14 mouse cellular contexts compared by ENCODE assay signal in the genomic region with DNA sequence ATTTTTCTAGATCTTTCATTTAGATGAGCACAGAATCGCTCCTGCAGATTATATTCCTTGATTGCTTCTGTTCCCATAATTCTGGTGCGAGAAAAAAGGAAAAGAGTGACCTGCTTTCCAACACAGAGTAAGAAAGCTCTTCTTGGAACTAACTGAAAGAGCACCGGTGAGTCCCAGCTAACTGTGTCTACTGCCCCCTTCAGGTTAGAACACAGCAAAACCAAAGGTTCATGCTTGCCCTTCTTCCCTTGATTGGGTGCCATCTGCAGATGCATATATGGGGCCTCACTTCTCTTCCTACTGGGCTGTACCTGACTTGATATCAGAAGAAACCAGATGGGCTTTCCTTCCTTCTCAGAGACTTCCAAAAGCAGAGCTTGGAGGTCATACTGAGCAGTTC.
A peak's percentile ranks its signal among the peaks of the same experiment; 100 is the strongest.
DNase-seq lines count a peak whose midpoint lies in the region; ATAC-seq and TF ChIP-seq lines count a peak whose summit lies in the region.
"Had no signal": no experiment of that assay in that cellular context is flagged by ENCODE, and none has a peak within 500 bp of the region (broad histone marks: within the 10 kb centered on the region; RNA-seq: fewer than 3 reads in every experiment).

No protein-coding gene starts in this region.

- no peaks in the 10 kb centered on the region for H3K9me3 ChIP-seq in forebrain, embryonic 15.5 days

- TF ChIP-seq CTCF in layer of hippocampus, adult 2 months (conservative IDR thresholded peaks at IDR 0.05), result peak; percentile 70

- WGBS in forebrain, embryonic 15.5 days, result 75% methylated on average over 3 of the region's 3 CpGs

- no peak for DNase-seq in layer of hippocampus, adult 2 months (ENCODE audit: low spot score in 2 of 2)
- DNase-seq in layer of hippocampus, adult 11-12 months (ENCODE audit: low spot score), result no peak
- peak; percentile 54 for DNase-seq in CD4-positive, CD25-positive, alpha-beta regulatory T cell, adult 2 months (ENCODE audit: low read depth, low spot score)
- DNase-seq in R1 (ENCODE audit: low read depth, low spot score), result peak; percentile 54
- peak; percentile 9 for DNase-seq in lung, postnatal 10 days
- no peak for DNase-seq in neural tube, embryonic 10.5 days (ENCODE audit: extremely low spot score, low spot score)
- no peak for DNase-seq in cerebellum, postnatal 14 days
- DNase-seq: cerebellum, adult 11 months; gastrocnemius, postnatal 25 days; left cerebral cortex, postnatal 4 days; right cerebral cortex, adult 18-20 months; thymus, adult 2 months had no signal

- no peak overlapping the region for H3K4me2 ChIP-seq in forebrain, embryonic 15.5 days (replicated peaks)

- H3K4me3 ChIP-seq in layer of hippocampus, adult 2 months, result no peak overlapping the region
- H3K4me3 ChIP-seq in forebrain, embryonic 15.5 days, result no peak overlapping the region

- no peak overlapping the region for H3K27ac ChIP-seq in layer of hippocampus, adult 2 months
- no peak overlapping the region for H3K27ac ChIP-seq in forebrain, embryonic 15.5 days (replicated peaks)

- no peaks in the 10 kb centered on the region for H3K36me3 ChIP-seq in forebrain, embryonic 15.5 days

- H3K9ac ChIP-seq in forebrain, embryonic 15.5 days (replicated peaks), result no peak overlapping the region

- no peak for ATAC-seq in forebrain, embryonic 15.5 days (replicated peaks)
- ATAC-seq: inflammation-experienced regulatory T-cells, adult 6 months had no signal

- H3K4me1 ChIP-seq in forebrain, embryonic 15.5 days, result no peaks in the 10 kb centered on the region

- no peaks in the 10 kb centered on the region for H3K27me3 ChIP-seq in forebrain, embryonic 15.5 days

Comparison
In these comparisons a context has a peak if more than half of its experiments do, and no peak if none do; other contexts are left out.
1. DNase-seq: peak in CD4-positive, CD25-positive, alpha-beta regulatory T cell, adult 2 months (single experiment), R1 (single experiment) and lung, postnatal 10 days (single experiment); none in layer of hippocampus, adult 2 months (0 of 2), layer of hippocampus, adult 11-12 months (single experiment), neural tube, embryonic 10.5 days (single experiment) and cerebellum, postnatal 14 days (0 of 2).